Mouse (Mus musculus): ENCODE measurements around the gene Btd. TPM values are rescaled to one million over a fixed set of nuclear protein-coding genes. Genes with fewer than 3 reads are reported as not detected.
A peak's percentile ranks its signal among the peaks of the same experiment; 100 is the strongest.

The Btd gene
- total RNA-seq, 2 experiments from 2014 or later = 3.8 to 5.8 TPM

DNA sequence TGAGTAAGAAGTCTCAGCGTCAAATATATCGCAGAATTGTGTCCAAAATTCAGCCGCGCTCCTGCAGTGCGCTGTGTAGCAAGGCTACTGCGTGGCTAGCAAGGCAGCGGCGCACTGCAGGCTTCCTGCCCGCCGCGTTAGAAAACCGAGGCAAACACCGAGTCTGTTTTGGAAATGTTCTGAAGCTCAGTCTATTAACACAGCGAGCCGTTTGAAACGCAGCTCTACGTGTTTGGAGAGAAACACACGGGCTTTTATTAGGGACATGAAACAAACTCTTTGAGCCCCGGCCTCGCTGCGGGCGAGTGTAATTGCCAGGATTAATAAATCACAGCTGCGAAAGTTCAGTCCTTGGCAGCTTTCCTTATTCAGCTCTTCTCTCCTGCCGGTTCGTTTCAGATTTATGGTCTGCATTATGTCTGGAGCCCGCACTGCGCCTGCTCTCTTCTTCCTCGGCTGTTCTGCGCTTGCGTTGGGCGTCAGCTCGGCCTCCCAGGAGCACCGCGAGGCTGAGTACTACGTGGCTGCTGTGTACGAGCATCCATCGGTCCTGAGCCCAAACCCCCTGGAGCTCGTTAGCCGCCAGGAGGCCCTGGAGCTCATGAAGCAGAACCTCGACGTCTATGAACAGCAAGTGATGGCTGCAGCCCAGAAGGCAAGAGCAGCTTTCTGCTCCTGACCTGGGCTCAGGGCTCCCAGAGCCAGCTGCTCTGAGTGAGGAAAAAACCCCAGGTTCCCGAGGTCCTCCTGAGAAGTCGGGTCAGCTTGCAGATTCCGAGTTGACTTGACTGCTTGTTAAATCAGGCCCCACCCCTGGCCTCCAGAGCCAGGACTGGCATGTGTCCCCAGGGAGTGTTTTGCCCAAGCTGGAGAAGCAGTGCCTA lies 21.1 kb downstream of the Btd start:
- DNase-seq = peak; percentile 93
- intact Hi-C loops (cut with DNase I) = no loop called here
- peak; percentile 28 for TF ChIP-seq CTCF (IDR thresholded peaks at IDR 0.05)
- H3K4me3 ChIP-seq = peak overlapping the region; percentile 66
- H3K27ac ChIP-seq = peak overlapping the region; percentile 100

DNA sequence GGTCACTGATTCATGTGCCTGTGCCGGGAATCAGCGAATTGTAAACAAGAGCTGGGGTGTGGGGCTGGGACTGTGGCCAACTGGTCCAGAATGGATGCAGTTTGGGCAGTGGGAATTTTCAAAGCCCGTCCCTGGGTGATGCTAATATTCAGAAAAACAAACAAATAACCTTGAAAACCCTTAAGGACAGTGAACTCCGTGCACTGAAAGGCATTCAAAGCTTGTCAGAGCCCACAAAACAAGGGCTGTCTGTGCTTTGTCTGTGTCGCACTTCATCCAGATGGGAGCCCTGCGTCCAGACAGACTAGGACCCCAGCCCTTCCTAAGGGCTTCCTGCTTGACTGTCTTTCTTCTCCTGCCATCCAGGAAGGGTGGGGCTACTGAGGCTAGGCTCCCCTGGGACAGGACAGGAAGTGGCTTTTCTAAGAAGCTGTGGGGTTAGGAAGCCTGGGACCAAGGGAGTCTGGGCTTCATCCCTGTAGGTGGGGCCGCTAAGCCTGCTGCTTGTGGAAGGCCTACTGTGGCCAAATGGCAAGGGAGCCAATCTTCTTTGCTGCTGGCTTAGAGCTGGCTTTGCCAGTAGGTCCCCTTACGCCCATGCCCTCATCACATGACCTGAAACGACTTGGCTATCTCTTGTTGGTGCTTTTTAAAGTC lies 21.9 kb downstream of the Btd start:
- no peak for TF ChIP-seq CTCF (IDR thresholded peaks at IDR 0.05)
- intact Hi-C loops (cut with DNase I) = no loop called here
- Histone ChIP-seq H3K4me3 (peak overlapping the region; percentile 66), H3K27ac (peak overlapping the region; percentile 100)
- DNase-seq = peak; percentile 88

DNA sequence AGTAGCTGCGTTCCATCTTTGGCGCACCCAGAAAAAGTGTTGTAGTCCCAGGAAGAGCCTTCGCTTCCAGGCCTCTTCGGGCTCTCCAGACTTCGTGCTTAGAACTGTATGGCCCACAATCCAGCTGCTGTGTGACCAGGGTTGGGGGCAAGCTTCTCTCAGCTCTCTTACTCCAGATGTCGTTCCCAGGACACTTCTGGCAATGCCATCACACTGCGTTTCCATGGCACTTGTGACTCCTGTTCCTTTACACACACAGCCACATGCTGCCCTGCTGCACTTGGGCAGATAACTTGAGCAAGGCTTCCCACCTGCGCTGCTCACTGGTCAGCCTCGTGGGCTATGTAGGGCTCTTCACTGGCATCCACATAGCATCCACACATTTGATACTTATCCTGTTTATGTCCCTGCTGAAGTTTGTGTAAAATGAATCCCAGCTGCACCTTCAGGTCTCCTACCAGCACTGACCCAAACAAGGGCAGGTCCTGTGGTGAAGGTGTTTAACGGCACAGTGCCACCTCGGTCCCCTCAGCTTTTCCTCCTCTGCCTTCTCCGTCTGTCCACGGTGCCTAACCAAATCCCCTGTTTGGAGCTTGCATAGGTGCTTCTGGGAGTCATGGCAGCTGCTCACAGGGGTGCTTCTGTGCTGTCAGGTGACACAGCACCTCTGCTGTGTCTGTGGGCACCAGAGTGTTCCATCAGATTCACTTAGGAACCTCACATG lies 22.7 kb downstream of the Btd start:
- intact Hi-C loops (cut with DNase I) = no loop called here
- peak overlapping the region; percentile 100 for H3K27ac ChIP-seq
- TF ChIP-seq CTCF (IDR thresholded peaks at IDR 0.05) = no peak
- no peak for DNase-seq
- H3K4me3 ChIP-seq = peak overlapping the region; percentile 66

DNA sequence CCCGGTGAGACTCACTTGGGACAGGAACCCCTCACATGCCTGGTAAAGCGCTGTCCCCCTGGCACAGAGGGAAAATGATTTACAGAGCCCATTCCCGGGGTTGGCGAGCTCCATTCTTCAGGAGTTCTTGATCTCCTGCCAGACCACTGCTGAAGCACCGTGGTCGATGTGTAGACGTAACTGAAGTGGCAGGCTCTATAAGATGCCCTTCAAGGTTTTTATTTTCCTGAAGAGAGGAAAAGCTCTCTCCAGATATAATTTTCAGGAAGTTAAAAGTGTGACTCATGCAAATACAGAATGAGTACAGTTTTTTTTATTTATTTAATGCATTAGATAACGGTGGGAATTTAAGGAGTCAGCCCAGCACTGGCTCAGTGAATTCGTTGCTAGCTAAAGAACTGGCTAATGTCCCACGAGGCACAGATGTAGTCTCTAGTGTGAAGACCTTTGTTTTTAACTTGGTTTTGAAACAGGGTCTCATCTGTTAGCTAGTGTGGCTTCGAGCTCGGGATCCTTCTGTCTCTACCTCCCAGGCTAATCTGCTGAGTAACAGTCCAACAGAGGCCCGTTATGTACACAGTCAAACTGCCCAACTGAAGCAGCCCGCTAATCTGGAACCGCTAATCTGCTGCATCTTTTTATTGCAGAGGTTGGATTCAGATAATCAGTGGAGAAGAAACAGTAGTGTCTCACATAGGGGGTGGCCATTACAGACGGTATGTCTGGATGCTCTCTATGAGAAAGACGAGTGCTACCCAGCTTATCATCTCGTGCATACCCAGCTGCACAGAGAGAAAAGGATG lies 23.5 kb downstream of the Btd start:
- no peak for DNase-seq
- intact Hi-C loops (cut with DNase I) = no loop called here
- no peak overlapping the region for H3K4me3 ChIP-seq

DNA sequence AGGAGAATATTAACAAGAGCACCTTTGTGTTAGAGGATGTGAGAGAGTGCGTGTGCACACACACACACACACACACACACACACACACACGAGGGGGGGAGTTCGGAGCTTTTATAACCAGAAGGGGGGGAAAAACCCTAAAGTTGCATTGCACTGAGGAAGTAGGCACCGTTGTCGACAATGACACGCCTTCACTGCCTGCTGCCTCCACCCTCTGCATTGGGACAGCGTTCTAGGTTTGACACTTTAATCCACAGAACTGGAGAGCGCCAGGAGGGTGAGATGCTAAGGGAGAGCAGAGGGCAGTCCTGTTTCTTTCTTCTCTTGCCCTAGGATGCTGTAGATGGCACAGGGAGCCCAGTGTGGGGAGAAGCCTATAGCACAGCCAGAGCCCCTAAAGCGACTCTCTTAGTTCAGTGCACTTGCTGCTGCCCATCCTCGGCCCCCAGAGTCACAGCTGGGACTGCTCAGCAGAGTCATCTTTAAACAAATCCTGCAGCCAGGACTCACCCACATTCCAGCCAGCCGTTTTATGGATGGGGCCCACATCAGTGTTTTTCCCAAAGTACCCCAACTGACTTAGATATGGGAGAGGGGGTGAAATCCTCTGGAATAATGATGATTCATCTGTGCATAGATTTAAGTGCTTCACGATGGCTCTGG lies 24.2 kb downstream of the Btd start:
- Histone ChIP-seq H3K4me3 (no peak overlapping the region), H3K27ac (peak overlapping the region; percentile 100)
- intact Hi-C loops (cut with DNase I) = no loop called here
- TF ChIP-seq CTCF (IDR thresholded peaks at IDR 0.05) = no peak
- no peak for DNase-seq

More for the DNA sequence above, 23.5 kb downstream of the Btd start:
- no peak for TF ChIP-seq CTCF (IDR thresholded peaks at IDR 0.05)
- peak overlapping the region; percentile 100 for H3K27ac ChIP-seq

DNA sequence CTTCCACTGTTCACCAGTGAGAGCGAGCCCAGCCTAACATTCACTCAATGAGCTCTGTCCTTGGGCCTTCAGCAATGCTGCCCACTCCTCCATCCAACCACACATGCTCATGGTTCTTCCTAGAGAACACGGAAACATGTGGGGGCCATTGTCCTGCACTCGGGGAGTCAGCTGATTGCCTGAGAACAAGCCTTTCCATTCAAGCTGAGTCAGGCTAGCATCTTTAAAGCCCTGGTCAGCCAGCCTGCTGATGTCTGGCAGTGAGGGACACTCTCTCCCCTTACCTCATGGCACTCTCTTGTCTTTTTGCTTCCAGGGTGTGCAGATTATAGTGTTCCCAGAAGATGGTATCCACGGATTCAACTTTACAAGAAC lies 24.7 kb downstream of the Btd start:
- peak overlapping the region; percentile 100 for H3K27ac ChIP-seq

DNA sequence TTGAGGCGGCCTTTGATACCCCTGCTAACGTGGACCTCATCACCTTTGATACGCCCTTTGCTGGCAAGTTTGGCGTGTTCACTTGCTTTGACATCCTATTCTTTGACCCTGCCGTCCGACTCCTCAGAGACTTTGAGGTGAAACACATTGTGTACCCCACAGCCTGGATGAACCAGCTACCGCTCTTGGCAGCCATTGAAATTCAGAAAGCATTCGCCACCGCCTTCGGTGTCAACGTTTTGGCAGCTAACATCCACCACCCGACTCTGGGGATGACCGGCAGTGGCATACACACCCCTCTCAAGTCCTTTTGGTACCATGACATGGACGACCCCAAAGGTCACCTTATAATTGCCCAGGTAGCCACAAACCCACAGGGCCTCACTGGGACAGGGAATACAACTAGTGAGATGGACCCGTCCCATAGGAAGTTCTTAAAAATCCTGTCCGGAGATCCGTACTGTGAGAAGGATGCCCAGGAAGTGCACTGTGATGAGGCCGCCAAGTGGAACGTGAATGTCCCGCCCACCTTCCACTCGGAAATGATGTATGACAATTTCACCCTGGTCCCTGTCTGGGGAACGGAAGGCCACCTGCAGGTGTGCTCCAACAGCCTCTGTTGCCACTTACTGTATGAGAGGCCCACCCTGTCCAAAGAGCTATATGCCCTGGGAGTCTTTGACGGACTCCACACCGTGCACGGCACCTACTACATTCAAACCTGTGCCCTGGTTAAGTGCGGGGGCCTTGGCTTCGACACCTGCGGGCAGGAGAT lies 26.3 kb downstream of the Btd start:
- TF ChIP-seq CTCF (IDR thresholded peaks at IDR 0.05) = no peak
- no peak for DNase-seq
- peak overlapping the region; percentile 87 for H3K27ac ChIP-seq
- intact Hi-C loops (cut with DNase I) = no loop called here
- H3K4me3 ChIP-seq = no peak overlapping the region

More for the DNA sequence above, 24.7 kb downstream of the Btd start:
- DNase-seq = no peak
- no peak for TF ChIP-seq CTCF (IDR thresholded peaks at IDR 0.05)
- intact Hi-C loops (cut with DNase I) = no loop called here
- no peak overlapping the region for H3K4me3 ChIP-seq

DNA sequence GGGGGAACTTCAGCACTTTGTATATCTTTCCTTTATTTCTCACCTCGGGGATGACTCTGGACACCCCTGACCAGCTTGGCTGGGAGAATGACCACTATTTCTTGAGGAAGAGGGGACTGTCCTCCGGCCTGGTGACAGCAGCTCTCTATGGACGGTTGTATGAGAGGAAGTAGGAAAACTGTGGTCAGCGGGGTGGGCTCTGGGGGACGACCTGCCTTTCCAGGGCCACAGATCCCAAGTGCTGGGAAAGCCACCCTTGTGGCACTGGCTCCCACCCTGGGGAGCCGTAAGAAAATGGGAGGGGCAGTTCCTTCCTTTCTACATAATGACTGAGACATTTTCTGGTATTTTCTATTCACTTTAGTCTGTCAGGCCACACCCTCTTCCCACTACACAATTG lies 26.9 kb downstream of the Btd start:
- Histone ChIP-seq H3K27ac (peak overlapping the region; percentile 87), H3K4me3 (no peak overlapping the region)
- intact Hi-C loops (cut with DNase I) = no loop called here
- DNase-seq = no peak
- TF ChIP-seq CTCF (IDR thresholded peaks at IDR 0.05) = no peak

DNA sequence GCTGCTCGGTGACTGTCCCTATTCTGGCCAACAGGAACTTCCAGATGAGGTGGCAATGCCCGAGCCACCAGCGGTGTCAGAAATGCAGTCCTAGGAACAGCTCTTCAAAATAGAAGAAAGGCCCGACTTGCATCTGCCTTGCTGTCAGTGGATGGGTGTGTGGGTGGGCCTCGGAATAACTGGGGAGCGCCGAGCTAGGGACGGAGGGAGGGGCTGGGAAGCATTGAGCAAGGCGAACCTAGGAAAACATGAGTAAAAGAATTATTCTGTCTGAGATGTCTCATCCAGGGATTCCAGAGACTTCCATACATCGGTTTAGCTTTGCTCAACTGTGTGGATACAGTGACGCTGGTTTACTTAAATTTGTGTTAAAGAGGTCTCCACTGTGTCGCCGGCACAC lies 27.5 kb downstream of the Btd start:
- intact Hi-C loops (cut with DNase I) = no loop called here
- DNase-seq = no peak
- peak overlapping the region; percentile 87 for H3K27ac ChIP-seq
- no peak for TF ChIP-seq CTCF (IDR thresholded peaks at IDR 0.05)
- H3K4me3 ChIP-seq = peak overlapping the region; percentile 70; the same call in 1 of the 2 replicates

DNA sequence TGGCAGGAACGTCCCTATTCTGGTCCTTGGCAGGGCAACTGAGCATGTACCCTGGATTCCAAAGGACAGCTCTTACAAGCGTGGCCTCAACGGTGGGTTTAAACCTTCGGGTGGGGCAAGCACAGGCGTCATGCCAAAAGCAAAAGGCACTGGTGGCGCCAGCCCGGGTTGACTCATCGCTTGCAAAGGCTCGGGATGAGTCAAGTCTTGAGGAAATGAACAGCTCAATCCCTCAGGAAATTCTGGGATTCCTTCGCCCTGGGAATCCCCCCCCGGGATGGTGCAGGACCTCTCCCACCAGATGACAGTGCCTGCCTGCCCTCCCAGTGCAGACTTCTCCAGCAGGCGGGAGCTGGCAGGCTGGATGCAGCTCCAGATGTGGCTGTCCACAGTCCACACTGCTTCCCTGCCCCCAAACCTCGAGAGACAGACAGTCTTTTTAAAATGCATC lies 28.4 kb downstream of the Btd start:
- TF ChIP-seq CTCF (IDR thresholded peaks at IDR 0.05) = no peak
- intact Hi-C loops (cut with DNase I) = no loop called here
- peak; percentile 88 for DNase-seq
- H3K27ac ChIP-seq = peak overlapping the region; percentile 87
- peak overlapping the region; percentile 70 for H3K4me3 ChIP-seq

Measured in gastrocnemius, adult 2 months (tissue).